Mouse (Mus musculus) MEL (cell line): ENCODE measurements around the gene Ankfn1. TPM values are rescaled to one million over a fixed set of nuclear protein-coding genes. Genes with fewer than 3 reads are reported as not detected.

Experiments
- DNase-seq: peaks from one replicate; pipeline ENCODE4 v3.0.0; 2011; ENCODE audit warnings: low read depth, low spot score
- H3K27ac ChIP-seq: 2 replicates; pipeline ENCODE4 v1.5.1; 2012; ENCODE audit warnings: low read depth, mild to moderate bottlenecking, control low read depth, low read length, moderate library complexity; ENCODE audit not compliant: control insufficient read depth
- H3K27me3 ChIP-seq, 2 experiments: fragments of 150-350 bp in 1 of 2; sonication (generic) in 1 of 2; 2 replicates each; pipeline ENCODE4 v1.6.1; 2012; ENCODE audit warnings: low read length in 2 of 2, mild to moderate bottlenecking in 2 of 2, improper control_type of control experiment in 1 of 2, moderate library complexity in 1 of 2; ENCODE audit not compliant: insufficient read depth in 2 of 2, control insufficient read depth in 1 of 2
- H3K36me3 ChIP-seq, 2 experiments: 2 replicates each; pipeline ENCODE4 v1.6.1; 2012 to 2014; ENCODE audit warnings: low read length in 2 of 2, improper control_type of control experiment in 1 of 2, inconsistent platforms in 1 of 2, mild to moderate bottlenecking in 1 of 2; ENCODE audit not compliant: insufficient read depth in 2 of 2, control insufficient read depth in 1 of 2
- H3K4me1 ChIP-seq, 2 experiments: fragments of 150-350 bp in 1 of 2; sonication (generic) in 1 of 2; 2 replicates each; pipeline ENCODE4 v1.6.1; 2012; ENCODE audit warnings: low read length in 2 of 2, improper control_type of control experiment in 1 of 2, mild to moderate bottlenecking in 1 of 2; ENCODE audit not compliant: insufficient read depth in 2 of 2, control insufficient read depth in 1 of 2
- H3K4me3 ChIP-seq, 2 experiments: fragments of 150-350 bp in 1 of 2; sonication (generic) in 1 of 2; 2 replicates each; pipeline ENCODE4 v1.5.1; 2012; ENCODE audit warnings: low read depth in 2 of 2, low read length in 2 of 2, mild to moderate bottlenecking in 2 of 2, moderate library complexity in 2 of 2, control low read depth in 1 of 2, improper control_type of control experiment in 1 of 2; ENCODE audit not compliant: control insufficient read depth in 1 of 2, insufficient read depth in 1 of 2
- H3K79me2 ChIP-seq: 2 replicates; pipeline ENCODE4 v1.6.1; 2012; ENCODE audit warnings: mild to moderate bottlenecking, low read length, moderate library complexity; ENCODE audit not compliant: control insufficient read depth, poor library complexity, insufficient read depth
- H3K9ac ChIP-seq: 2 replicates; pipeline ENCODE4 v1.6.1; 2012; ENCODE audit warnings: low read depth, mild to moderate bottlenecking, control low read depth, low read length, moderate library complexity; ENCODE audit not compliant: control insufficient read depth, poor library complexity, severe bottlenecking
- H3K9me3 ChIP-seq: fragments of 150-350 bp; sonication (generic); replicated peaks from 2 replicates; pipeline ENCODE4 v1.6.1; 2012; ENCODE audit warnings: mild to moderate bottlenecking, low read length, improper control_type of control experiment, moderate library complexity; ENCODE audit not compliant: insufficient read depth
- CHD1 ChIP-seq: IDR thresholded peaks from 2 replicates; pipeline ENCODE4 v1.6.1; 2012; ENCODE audit warnings: low read depth, mild to moderate bottlenecking, inconsistent platforms, low read length, improper control_type of control experiment
- CHD2 ChIP-seq: IDR thresholded peaks from 2 replicates; pipeline ENCODE4 v1.6.1; 2011; ENCODE audit warnings: low read length, improper control_type of control experiment
- CTCF ChIP-seq, 3 experiments: IDR thresholded peaks in 2 of 3; conservative IDR thresholded peaks in 1 of 3; 2 replicates each; pipeline ENCODE4 v1.5.1; 2011 to 2012; ENCODE audit warnings: low read length in 3 of 3, low read depth in 2 of 3, mild to moderate bottlenecking in 2 of 3, improper control_type of control experiment in 1 of 3, inconsistent platforms in 1 of 3, mixed read lengths in 1 of 3, moderate library complexity in 1 of 3; ENCODE audit not compliant: control insufficient read depth in 1 of 3, insufficient read depth in 1 of 3, poor library complexity in 1 of 3, severe bottlenecking in 1 of 3
- HCFC1 ChIP-seq: IDR thresholded peaks from 2 replicates; pipeline ENCODE4 v1.6.1; 2012; ENCODE audit warnings: low read depth, mild to moderate bottlenecking, inconsistent platforms, low read length, improper control_type of control experiment, moderate library complexity
- MAFK ChIP-seq: IDR thresholded peaks from 2 replicates; pipeline ENCODE4 v1.6.1; 2011; ENCODE audit warnings: low read depth, mild to moderate bottlenecking, low read length, improper control_type of control experiment, borderline replicate concordance
- MAZ ChIP-seq: IDR thresholded peaks from 2 replicates; pipeline ENCODE4 v1.6.1; 2012; ENCODE audit warnings: low read depth, mild to moderate bottlenecking, inconsistent platforms, low read length, improper control_type of control experiment
- MEF2A ChIP-seq: IDR thresholded peaks from 2 replicates; pipeline ENCODE4 v1.6.1; 2014; ENCODE audit warnings: low read depth, mild to moderate bottlenecking, inconsistent platforms, low read length, improper control_type of control experiment; ENCODE audit not compliant: poor library complexity, insufficient replicate concordance, severe bottlenecking; ENCODE audit errors: extremely low read depth
- MYB ChIP-seq: IDR thresholded peaks from 2 replicates; pipeline ENCODE4 v1.6.1; 2011; ENCODE audit warnings: mild to moderate bottlenecking, low read depth, low read length, improper control_type of control experiment
- MYC ChIP-seq: IDR thresholded peaks from 2 replicates; pipeline ENCODE4 v1.6.1; 2011; ENCODE audit warnings: low read depth, mild to moderate bottlenecking, low read length, improper control_type of control experiment, moderate library complexity
- POLR2AphosphoS2 ChIP-seq: IDR thresholded peaks from 2 replicates; pipeline ENCODE4 v1.6.1; 2011; ENCODE audit warnings: low read length, improper control_type of control experiment
- POLR2AphosphoS5 ChIP-seq: IDR thresholded peaks from 2 replicates; pipeline ENCODE4 v1.6.1; 2012; ENCODE audit warnings: low read depth, borderline replicate concordance, mild to moderate bottlenecking, inconsistent platforms, low read length, moderate library complexity, mixed read lengths
- RAD21 ChIP-seq: IDR thresholded peaks from 2 replicates; pipeline ENCODE4 v1.6.1; 2011; ENCODE audit warnings: mild to moderate bottlenecking, low read depth, low read length, improper control_type of control experiment
- SIN3A ChIP-seq: IDR thresholded peaks from 2 replicates; pipeline ENCODE4 v1.6.1; 2012; ENCODE audit warnings: low read length, improper control_type of control experiment, inconsistent platforms
- SMC3 ChIP-seq: IDR thresholded peaks from 2 replicates; pipeline ENCODE4 v1.6.1; 2011; ENCODE audit warnings: low read depth, low read length, improper control_type of control experiment
- TAL1 ChIP-seq: IDR thresholded peaks from 2 replicates; pipeline ENCODE4 v1.6.1; 2012; ENCODE audit warnings: mild to moderate bottlenecking, inconsistent platforms, low read length, moderate library complexity, mixed read lengths
- TBP ChIP-seq: IDR thresholded peaks from 2 replicates; pipeline ENCODE4 v1.8.0; 2011; ENCODE audit warnings: low read depth, low read length, improper control_type of control experiment
- USF1 ChIP-seq: IDR thresholded peaks from 2 replicates; pipeline ENCODE4 v1.6.1; 2014; ENCODE audit warnings: low read depth, mild to moderate bottlenecking, inconsistent platforms, low read length, improper control_type of control experiment, moderate library complexity
- USF2 ChIP-seq, 2 experiments: IDR thresholded peaks; 2 replicates each; pipeline ENCODE4 v1.6.1; 2011 to 2012; ENCODE audit warnings: improper control_type of control experiment in 2 of 2, low read length in 2 of 2, borderline replicate concordance in 1 of 2, inconsistent platforms in 1 of 2, low read depth in 1 of 2, mild to moderate bottlenecking in 1 of 2; ENCODE audit not compliant: insufficient read depth in 1 of 2
- ZKSCAN1 ChIP-seq: IDR thresholded peaks from 2 replicates; pipeline ENCODE4 v1.6.1; 2012; ENCODE audit warnings: low read depth, mild to moderate bottlenecking, inconsistent platforms, low read length, improper control_type of control experiment, moderate library complexity
- ZMIZ1 ChIP-seq: IDR thresholded peaks from 2 replicates; pipeline ENCODE4 v1.6.1; 2012; ENCODE audit warnings: low read depth, mild to moderate bottlenecking, inconsistent platforms, low read length, improper control_type of control experiment, moderate library complexity
- polyA plus RNA-seq, 2 experiments: library from polyadenylated mRNA; stranded (reverse) in 1 of 2; unstranded in 1 of 2; fragments of >175 nt in 1 of 2; fragments of >200 nt in 1 of 2; gene quantifications; 2 replicates each; pipeline versions ENCODE4 v1.2.1 to v1.2.4; 2012; ENCODE audit warnings: low replicate concordance in 2 of 2, low read depth in 1 of 2; ENCODE audit not compliant: insufficient read length in 2 of 2, insufficient read depth in 1 of 2, missing spikeins in 1 of 2
- total RNA-seq: library from RNA; depleted of rRNA; stranded (reverse); fragments of 300-350 nt; gene quantifications from 2 replicates; pipeline ENCODE4 v1.2.3, GENCODE M21; 2012

The Ankfn1 gene
- total and polyA plus RNA-seq, 3 experiments: not detected

DNA sequence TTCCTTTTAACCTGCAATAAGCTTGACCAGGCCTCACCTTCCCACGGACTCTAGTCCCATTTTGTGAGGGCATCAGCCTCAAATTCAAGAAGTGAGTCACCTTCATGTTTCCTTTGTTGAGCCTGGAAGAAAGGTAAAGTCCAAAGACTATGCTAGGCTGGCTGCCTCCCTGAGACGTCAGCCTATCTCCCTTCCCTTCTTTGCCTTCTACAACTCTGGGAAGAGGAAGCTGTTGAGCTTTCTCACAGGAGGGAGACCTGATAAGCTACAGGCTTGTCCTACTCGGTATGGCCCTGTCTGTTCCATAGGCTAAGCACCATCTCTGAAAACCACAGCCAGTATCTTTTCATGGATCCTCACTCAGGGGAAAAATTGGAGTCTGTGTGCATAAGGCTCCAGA, 2.5 kb downstream of the Ankfn1 start (continued):
- TF ChIP-seq USF2 (IDR thresholded peaks at IDR 0.05; ENCODE audit: borderline replicate concordance in 1 of 2, insufficient read depth in 1 of 2, low read depth in 1 of 2, low read length in 2 of 2) (no peak), MYB (no peak)

GRCm38 (mm10) chr11:89772941-89773340, 4.5 kb downstream of the Ankfn1 start:
- Histone ChIP-seq H3K9me3 (no peaks in the 10 kb centered on the region), H3K36me3 (no peaks in the 10 kb centered on the region), H3K27me3 (no peaks in the 10 kb centered on the region), H3K4me1 (no peaks in the 10 kb centered on the region), H3K9ac (no peak overlapping the region), H3K27ac (no peak overlapping the region), H3K79me2 (no peaks in the 10 kb centered on the region), H3K4me3 (no peak overlapping the region)
- TF ChIP-seq MEF2A: no peak
- no peak for TF ChIP-seq SIN3A
- TF ChIP-seq TBP: no peak
- no peak for TF ChIP-seq POLR2AphosphoS2
- DNase-seq: no peak

- no peak overlapping the region for H3K4me3 ChIP-seq
- no peak overlapping the region for H3K9ac ChIP-seq
- no peak for DNase-seq
- no peaks in the 10 kb centered on the region for H3K27me3 ChIP-seq
- H3K4me1 ChIP-seq: no peaks in the 10 kb centered on the region
- H3K9me3 ChIP-seq: no peaks in the 10 kb centered on the region
- no peaks in the 10 kb centered on the region for H3K36me3 ChIP-seq
- H3K27ac ChIP-seq: no peak overlapping the region
- no peak for TF ChIP-seq MYC
- no peak for TF ChIP-seq ZKSCAN1
- no peak for TF ChIP-seq POLR2AphosphoS2
- TF ChIP-seq CHD2: no peak
- TF ChIP-seq SMC3: no peak
- no peak for TF ChIP-seq MAZ
- TF ChIP-seq ZMIZ1: no peak
- no peak for TF ChIP-seq MAFK
- no peak for TF ChIP-seq CHD1
- no peak for TF ChIP-seq RAD21
- TF ChIP-seq HCFC1: no peak
- TF ChIP-seq TAL1: no peak
- TF ChIP-seq CTCF (IDR thresholded peaks at IDR 0.05 in 2 of 3, conservative IDR thresholded peaks at IDR 0.05 in 1 of 3; ENCODE audit: control insufficient read depth in 1 of 3, insufficient read depth in 1 of 3, low read depth in 2 of 3, low read length in 3 of 3, poor library complexity in 1 of 3, severe bottlenecking in 1 of 3): no peak
- no peak for TF ChIP-seq POLR2AphosphoS5
- no peak for TF ChIP-seq USF1
- no peaks in the 10 kb centered on the region for H3K79me2 ChIP-seq
Measured at GRCm38 (mm10) chr11:89765770-89766148, 11.7 kb downstream of the Ankfn1 start.
